Mouse (Mus musculus): Measurements from ENCODE around the gene Uhrf1. TPM values are rescaled to one million over a fixed set of nuclear protein-coding genes. Genes with fewer than 3 reads are reported as not detected.

The Uhrf1 gene
- polyA plus RNA-seq, 1 experiment from 2014 or later, result 59.9 TPM

GRCm38 (mm10) chr17:56359864-56360263 lies 56.7 kb downstream of the Uhrf1 start:
- no peaks in the 10 kb centered on the region for H3K9me3 ChIP-seq
- no peak for ATAC-seq
- H3K36me3 ChIP-seq, result peaks cover 79% of the 10 kb centered on the region
- H3K4me3 ChIP-seq (replicated peaks), result no peak overlapping the region
- no peaks in the 10 kb centered on the region for H3K27me3 ChIP-seq
- no peak overlapping the region for H3K4me2 ChIP-seq (replicated peaks)
- peaks cover 41% of the 10 kb centered on the region for H3K4me1 ChIP-seq (replicated peaks)
- H3K9ac ChIP-seq (replicated peaks), result peak overlapping the region; percentile 12; the same call in 1 of the 2 replicates
- 81% methylated on average over 1 of the region's 1 CpGs for WGBS
- peak overlapping the region; percentile 58 for H3K27ac ChIP-seq

GRCm38 (mm10) chr17:56360451-56360850 lies 57.3 kb downstream of the Uhrf1 start:
- Histone ChIP-seq H3K36me3 (peaks cover 79% of the 10 kb centered on the region), H3K9ac (replicated peaks) (peak overlapping the region; percentile 12; the same call in 1 of the 2 replicates), H3K27me3 (no peaks in the 10 kb centered on the region), H3K4me1 (replicated peaks) (peaks cover 44% of the 10 kb centered on the region), H3K27ac (peak overlapping the region; percentile 58), H3K9me3 (no peaks in the 10 kb centered on the region), H3K4me2 (replicated peaks) (no peak overlapping the region), H3K4me3 (replicated peaks) (no peak overlapping the region)
- ATAC-seq, result no peak
- 58% methylated on average over 8 of the region's 8 CpGs for whole genome bisulfite sequencing

DNA sequence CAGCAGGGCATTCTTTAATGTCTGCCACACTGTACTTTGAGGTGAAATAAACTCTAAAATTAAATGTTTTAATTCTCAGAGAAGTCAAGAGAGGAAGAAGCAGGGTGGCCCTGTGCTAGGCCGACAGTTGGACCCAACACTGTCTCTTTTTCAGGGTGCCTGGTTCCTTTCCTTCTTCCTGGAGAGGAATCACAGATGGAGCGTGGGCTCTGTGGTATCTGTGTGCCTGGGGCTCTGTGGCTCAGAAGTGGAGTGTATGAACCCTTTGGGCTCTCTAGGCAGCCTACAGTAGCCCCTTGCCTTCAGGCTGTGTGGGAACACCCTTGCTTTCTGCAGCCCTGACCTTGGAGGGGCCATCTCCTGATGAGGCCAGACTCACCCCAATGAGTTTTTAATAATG lies 58.4 kb downstream of the Uhrf1 start:
- no peak overlapping the region for H3K9ac ChIP-seq (replicated peaks)
- H3K27ac ChIP-seq, result no peak overlapping the region; the same call in 1 of the 2 replicates
- H3K4me2 ChIP-seq (replicated peaks), result no peak overlapping the region
- peaks cover 55% of the 10 kb centered on the region for H3K4me1 ChIP-seq (replicated peaks)
- peaks cover 73% of the 10 kb centered on the region for H3K36me3 ChIP-seq
- H3K27me3 ChIP-seq, result no peaks in the 10 kb centered on the region
- H3K9me3 ChIP-seq, result no peaks in the 10 kb centered on the region
- no peak for ATAC-seq
- no peak overlapping the region for H3K4me3 ChIP-seq (replicated peaks)
- WGBS, result 95% methylated on average over 2 of the region's 2 CpGs

DNA sequence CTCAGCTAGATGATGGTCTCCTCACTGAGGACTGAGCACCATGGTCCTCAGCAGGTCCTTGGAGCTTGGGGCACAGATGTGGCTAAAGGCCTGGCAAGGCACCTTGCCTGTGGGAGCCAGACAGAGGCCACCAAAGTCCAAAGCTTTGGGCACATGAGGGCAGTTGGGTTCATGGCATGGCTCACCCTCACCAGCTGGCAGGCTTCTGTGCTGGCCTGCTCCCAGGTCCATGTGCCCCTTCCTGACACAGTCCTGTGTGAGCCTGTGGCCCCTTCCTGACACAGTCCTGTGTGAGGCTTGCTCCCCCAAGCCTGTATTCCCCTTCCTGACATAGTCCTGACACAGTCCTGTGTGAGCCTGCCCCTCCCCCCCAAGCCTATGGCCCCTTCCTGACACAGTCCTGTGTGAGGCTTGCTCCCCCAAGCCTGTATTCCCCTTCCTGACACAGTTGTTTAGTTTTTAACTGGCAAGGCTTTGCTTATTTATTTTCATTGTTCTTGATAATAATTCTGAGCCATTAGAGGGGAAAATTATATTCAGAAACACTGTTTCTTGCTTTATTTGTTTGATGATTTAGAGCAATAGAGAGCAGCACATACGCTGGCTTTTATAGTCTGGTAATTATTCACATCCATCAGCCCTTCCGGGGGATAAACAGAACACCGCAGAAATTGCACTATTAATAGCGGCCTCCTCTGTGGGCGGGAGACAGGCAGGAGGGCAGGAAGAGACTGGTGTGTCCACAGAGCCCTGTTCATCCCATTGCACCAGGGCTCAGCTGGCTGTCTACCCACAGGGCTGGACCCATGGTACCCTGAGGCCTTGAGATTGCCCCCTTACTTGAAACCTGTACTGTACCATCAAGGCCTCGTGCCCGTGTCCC lies 62.9 kb downstream of the Uhrf1 start:
- Histone ChIP-seq H3K36me3 (peaks cover 79% of the 10 kb centered on the region), H3K27ac (peak overlapping the region; percentile 79), H3K4me3 (replicated peaks) (no peak overlapping the region), H3K27me3 (no peaks in the 10 kb centered on the region), H3K9ac (replicated peaks) (no peak overlapping the region), H3K4me1 (replicated peaks) (peaks cover 60% of the 10 kb centered on the region), H3K4me2 (replicated peaks) (no peak overlapping the region), H3K9me3 (no peaks in the 10 kb centered on the region)
- WGBS, result 67% methylated on average over 7 of the region's 7 CpGs
- ATAC-seq, result peak; percentile 49

- H3K4me3 ChIP-seq (replicated peaks), result no peak overlapping the region
- H3K27me3 ChIP-seq, result no peaks in the 10 kb centered on the region
- ATAC-seq, result no peak
- H3K36me3 ChIP-seq, result peaks cover 84% of the 10 kb centered on the region
- no peak overlapping the region for H3K9ac ChIP-seq (replicated peaks)
- 82% methylated on average over 6 of the region's 6 CpGs for WGBS
- H3K4me2 ChIP-seq (replicated peaks), result no peak overlapping the region
- peaks cover 46% of the 10 kb centered on the region for H3K4me1 ChIP-seq (replicated peaks)
- H3K27ac ChIP-seq, result 0 out of 2 replicates have a peak overlapping the region, but pooled peaks have one; percentile 51
- H3K9me3 ChIP-seq, result no peaks in the 10 kb centered on the region
Measured at GRCm38 (mm10) chr17:56368291-56368790, 65.2 kb downstream of the Uhrf1 start.

DNA sequence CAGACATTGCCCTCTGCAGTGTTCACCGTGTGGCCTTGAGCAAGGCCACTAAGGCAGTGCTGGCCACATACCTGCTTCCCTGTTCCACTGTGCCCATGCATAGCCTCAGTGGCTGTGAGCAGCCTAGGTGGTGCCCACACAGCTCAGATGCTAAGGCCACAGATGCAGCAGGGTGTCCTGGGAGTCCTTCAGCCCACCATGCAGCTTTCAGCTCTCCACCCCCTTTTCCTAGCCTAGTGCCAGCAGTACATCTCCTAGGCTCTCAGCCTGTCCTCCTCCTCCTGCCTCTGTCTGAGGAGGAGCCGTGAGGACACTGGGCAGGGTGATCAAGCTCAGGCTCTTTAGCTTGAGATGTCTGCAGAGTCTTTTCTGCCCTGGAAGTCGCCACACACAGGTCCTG lies 67.0 kb downstream of the Uhrf1 start:
- Histone ChIP-seq H3K27me3 (no peaks in the 10 kb centered on the region), H3K4me1 (replicated peaks) (peaks cover 45% of the 10 kb centered on the region), H3K27ac (no peak overlapping the region), H3K4me3 (replicated peaks) (no peak overlapping the region), H3K4me2 (replicated peaks) (no peak overlapping the region), H3K36me3 (peaks cover 87% of the 10 kb centered on the region), H3K9ac (replicated peaks) (no peak overlapping the region), H3K9me3 (no peaks in the 10 kb centered on the region)
- WGBS, result 81% methylated on average over 3 of the region's 3 CpGs
- no peak for ATAC-seq

GRCm38 (mm10) chr17:56371029-56371660 lies 68.0 kb downstream of the Uhrf1 start:
- H3K4me3 ChIP-seq (replicated peaks), result no peak overlapping the region
- WGBS, result 78% methylated on average over 15 of the region's 15 CpGs
- no peaks in the 10 kb centered on the region for H3K9me3 ChIP-seq
- H3K36me3 ChIP-seq, result peaks cover 92% of the 10 kb centered on the region
- H3K4me1 ChIP-seq (replicated peaks), result peaks cover 35% of the 10 kb centered on the region
- H3K27me3 ChIP-seq, result no peaks in the 10 kb centered on the region
- no peak overlapping the region for H3K27ac ChIP-seq
- H3K9ac ChIP-seq (replicated peaks), result no peak overlapping the region; the same call in 1 of the 2 replicates
- H3K4me2 ChIP-seq (replicated peaks), result no peak overlapping the region
- no peak for ATAC-seq

- H3K4me3 ChIP-seq (replicated peaks), result no peak overlapping the region
- H3K4me2 ChIP-seq (replicated peaks), result no peak overlapping the region
- H3K27ac ChIP-seq, result no peak overlapping the region
- no peak for ATAC-seq
- peaks cover 98% of the 10 kb centered on the region for H3K36me3 ChIP-seq
- no peak overlapping the region for H3K9ac ChIP-seq (replicated peaks)
- H3K4me1 ChIP-seq (replicated peaks), result peaks cover 25% of the 10 kb centered on the region
- no peaks in the 10 kb centered on the region for H3K27me3 ChIP-seq
- 75% methylated on average over 4 of the region's 4 CpGs for WGBS
- no peaks in the 10 kb centered on the region for H3K9me3 ChIP-seq
Measured at GRCm38 (mm10) chr17:56372109-56372508, 69.0 kb downstream of the Uhrf1 start.

Other genes with a start within 250 kb of the Uhrf1 start
- gene Ubxn6, start 228.3 kb upstream of the Uhrf1 start, polyA plus RNA-seq (2015; fragmentation: Nextera tagmentation; extraction: Ambion mirVana), result 73.7 and 78.6 TPM in 2 replicates
- gene Hdgfl2, start 223.7 kb upstream of the Uhrf1 start, polyA plus RNA-seq (2015; fragmentation: Nextera tagmentation; extraction: Ambion mirVana), result 156 and 159 TPM in 2 replicates
- gene Plin4, start 193.5 kb upstream of the Uhrf1 start, polyA plus RNA-seq (2015; fragmentation: Nextera tagmentation; extraction: Ambion mirVana), result 0.04 and 0.11 TPM in 2 replicates
- gene Plin5, start 185.7 kb upstream of the Uhrf1 start, polyA plus RNA-seq (2015; fragmentation: Nextera tagmentation; extraction: Ambion mirVana), result 0.43 and 0.55 TPM in 2 replicates
- gene Lrg1, start 181.3 kb upstream of the Uhrf1 start, polyA plus RNA-seq (2015; fragmentation: Nextera tagmentation; extraction: Ambion mirVana), result 0.15 TPM in 1 of 2 replicates, not detected in the other
- 7.6 and 10.4 TPM in 2 replicates for gene Sema6b, start 163.0 kb upstream of the Uhrf1 start, polyA plus RNA-seq (2015; fragmentation: Nextera tagmentation; extraction: Ambion mirVana)
- gene Tnfaip8l1, start 140.8 kb upstream of the Uhrf1 start, polyA plus RNA-seq (2015; fragmentation: Nextera tagmentation; extraction: Ambion mirVana), result 8.2 and 8.7 TPM in 2 replicates
- 64.6 and 68.4 TPM in 2 replicates for gene Mydgf, start 119.4 kb upstream of the Uhrf1 start, polyA plus RNA-seq (2015; fragmentation: Nextera tagmentation; extraction: Ambion mirVana)
- gene Dpp9, start 84.4 kb upstream of the Uhrf1 start, polyA plus RNA-seq (2015; fragmentation: Nextera tagmentation; extraction: Ambion mirVana), result 26.6 and 29.3 TPM in 2 replicates
- gene Fem1a, start 46.5 kb upstream of the Uhrf1 start, polyA plus RNA-seq (2015; fragmentation: Nextera tagmentation; extraction: Ambion mirVana), result 18.1 and 19.4 TPM in 2 replicates
- 1.0 and 1.3 TPM in 2 replicates for gene Ticam1, start 26.5 kb upstream of the Uhrf1 start, polyA plus RNA-seq (2015; fragmentation: Nextera tagmentation; extraction: Ambion mirVana)
- gene Plin3, start 10.4 kb upstream of the Uhrf1 start, polyA plus RNA-seq (2015; fragmentation: Nextera tagmentation; extraction: Ambion mirVana), result 14.8 and 16.7 TPM in 2 replicates
- not detected in 2 replicates for gene Arrdc5, start 3.0 kb upstream of the Uhrf1 start, polyA plus RNA-seq (2015; fragmentation: Nextera tagmentation; extraction: Ambion mirVana)
- gene Kdm4b, start 22.7 kb downstream of the Uhrf1 start, polyA plus RNA-seq (2015; fragmentation: Nextera tagmentation; extraction: Ambion mirVana), result 62.1 and 77.3 TPM in 2 replicates
- 278 and 317 TPM in 2 replicates for gene Ptprs, start 173.2 kb downstream of the Uhrf1 start, polyA plus RNA-seq (2015; fragmentation: Nextera tagmentation; extraction: Ambion mirVana)
- gene Znrf4, start 209.1 kb downstream of the Uhrf1 start, polyA plus RNA-seq (2015; fragmentation: Nextera tagmentation; extraction: Ambion mirVana), result 0.17 TPM in 1 of 2 replicates, not detected in the other

Data from midbrain, embryonic 13.5 days (tissue).